Mouse (Mus musculus) stomach, postnatal 0 days (tissue): ENCODE measurements at regions not wholly inside any gene's neighbourhood (a gene's known extent, or its start where the extent isn't known, plus 50 kb on each side); places are given as distances from the start of the nearest gene placed in this dataset.

Source experiments
- ATAC-seq: fragments of 200-750 bp; cut with Nextera tagmentation; 2 replicates; pipeline ENCODE4 v1.8.0; 2017; ENCODE audit not compliant: low FRiP score, low TSS enrichment
- DNase-seq: peaks from one replicate; pipeline ENCODE4 v3.0.0-alpha.2; 2016; ENCODE audit warnings: low spot score
- H3K27ac ChIP-seq: fragments of 300-500 bp; sonication (generic); replicated peaks from 2 replicates; pipeline ENCODE4 v1.5.1; 2014; ENCODE audit warnings: mild to moderate bottlenecking, control low read depth
- H3K27me3 ChIP-seq: fragments of 300-500 bp; sonication (generic); 2 replicates; pipeline ENCODE4 v1.6.1; 2014; ENCODE audit warnings: low read length; ENCODE audit not compliant: control insufficient read depth, insufficient read depth
- H3K36me3 ChIP-seq: fragments of 300-500 bp; sonication (generic); 2 replicates; pipeline ENCODE4 v1.6.1; 2014; ENCODE audit warnings: low read length, mixed read lengths; ENCODE audit not compliant: control insufficient read depth, insufficient read depth
- H3K4me1 ChIP-seq: fragments of 300-500 bp; sonication (generic); replicated peaks from 2 replicates; pipeline ENCODE4 v1.6.1; 2014; ENCODE audit warnings: antibody characterized with exemption; ENCODE audit not compliant: control insufficient read depth, insufficient read depth
- H3K4me2 ChIP-seq: fragments of 300-500 bp; sonication (generic); replicated peaks from 2 replicates; pipeline ENCODE4 v1.6.1; 2014; ENCODE audit warnings: low read depth, mild to moderate bottlenecking, control low read depth, moderate library complexity
- H3K4me3 ChIP-seq: fragments of 300-500 bp; sonication (generic); 2 replicates; pipeline ENCODE4 v1.5.1; 2014; ENCODE audit warnings: low read depth, low read length, control low read depth
- H3K9ac ChIP-seq: fragments of 300-500 bp; sonication (generic); 2 replicates; pipeline ENCODE4 v1.6.1; 2014; ENCODE audit warnings: mild to moderate bottlenecking, low read length, control low read depth, mixed read lengths
- H3K9me3 ChIP-seq: fragments of 300-500 bp; sonication (generic); 2 replicates; pipeline ENCODE4 v1.6.1; 2016; ENCODE audit warnings: low read length; ENCODE audit not compliant: control insufficient read depth
- CTCF ChIP-seq: IDR thresholded peaks from 2 replicates; pipeline ENCODE4 v1.5.1; 2016; ENCODE audit warnings: antibody characterized with exemption, low read depth, mild to moderate bottlenecking, moderate library complexity
- EP300 ChIP-seq: optimal IDR thresholded peaks from 2 replicates; pipeline ENCODE3; 2016; ENCODE audit warnings: antibody characterized with exemption
- WGBS: fragments of 180-500 bp; shearing (Covaris S2); extraction: QIAGEN DNeasy Blood & Tissue Kit; methylation state at CpG from one replicate; pipeline ENCODE4 v1.1.7; 2014; 5-methylcytosine and 5-hydroxymethylcytosine counted together

GRCm38 (mm10) chr1:42415817-42416538 is 279.6 kb upstream of the Pou3f3 start:
- 67% methylated on average over 21 of the region's 21 CpGs for WGBS
- no peak overlapping the region for H3K4me3 ChIP-seq
- ATAC-seq (no peak), DNase-seq (no peak)
- no peaks in the 10 kb centered on the region for H3K27me3 ChIP-seq
- H3K4me1 ChIP-seq: no peaks in the 10 kb centered on the region
- TF ChIP-seq CTCF: no peak
- no peak for TF ChIP-seq EP300
- no peaks in the 10 kb centered on the region for H3K9me3 ChIP-seq
- no peak overlapping the region for H3K27ac ChIP-seq
- H3K36me3 ChIP-seq: no peaks in the 10 kb centered on the region
- no peak overlapping the region for H3K4me2 ChIP-seq
- no peak overlapping the region for H3K9ac ChIP-seq

GRCm38 (mm10) chr1:42416539-42417218 is 278.9 kb upstream of the Pou3f3 start:
- H3K9ac ChIP-seq: no peak overlapping the region
- H3K27me3 ChIP-seq: no peaks in the 10 kb centered on the region
- no peaks in the 10 kb centered on the region for H3K9me3 ChIP-seq
- H3K36me3 ChIP-seq: no peaks in the 10 kb centered on the region
- H3K27ac ChIP-seq: no peak overlapping the region
- no peak for TF ChIP-seq EP300
- TF ChIP-seq CTCF: no peak
- DNase-seq: no peak
- no peak overlapping the region for H3K4me3 ChIP-seq
- H3K4me1 ChIP-seq: no peaks in the 10 kb centered on the region
- no peak overlapping the region for H3K4me2 ChIP-seq
- no peak for ATAC-seq
- WGBS: 65% methylated on average over 8 of the region's 8 CpGs

DNA sequence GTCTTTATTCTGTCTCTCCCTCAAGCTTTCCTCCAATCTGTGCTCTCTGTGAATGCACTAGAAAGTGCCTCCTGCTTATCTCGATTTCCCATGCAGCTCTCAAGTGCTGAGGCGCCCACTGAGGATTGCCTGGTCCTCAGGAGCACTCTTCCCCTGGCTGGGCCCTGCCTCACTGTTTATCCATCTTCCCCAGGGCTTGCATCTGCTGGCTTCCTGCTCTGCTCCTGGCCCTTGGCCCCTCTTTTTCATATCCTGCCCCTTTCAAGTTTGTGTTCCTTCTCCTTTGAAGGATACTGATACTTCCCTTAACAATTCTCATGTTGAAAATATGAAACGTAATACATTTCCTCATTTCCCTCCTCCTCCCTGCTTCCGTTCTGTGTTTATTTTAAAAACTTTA is 277.8 kb upstream of the Pou3f3 start:
- Histone ChIP-seq H3K36me3 (no peaks in the 10 kb centered on the region), H3K4me1 (no peaks in the 10 kb centered on the region), H3K9me3 (no peaks in the 10 kb centered on the region), H3K4me3 (no peak overlapping the region), H3K27ac (no peak overlapping the region), H3K27me3 (no peaks in the 10 kb centered on the region), H3K4me2 (no peak overlapping the region), H3K9ac (no peak overlapping the region)
- no peak for ATAC-seq
- 11% methylated on average over 4 of the region's 4 CpGs for WGBS
- DNase-seq: no peak
- TF ChIP-seq CTCF: no peak
- TF ChIP-seq EP300: no peak

- 50% methylated on average over 1 of the region's 1 CpGs for WGBS
- no peak overlapping the region for H3K4me2 ChIP-seq
- H3K4me3 ChIP-seq: no peak overlapping the region
- no peaks in the 10 kb centered on the region for H3K4me1 ChIP-seq
- H3K27ac ChIP-seq: no peak overlapping the region
- no peak overlapping the region for H3K9ac ChIP-seq
- no peaks in the 10 kb centered on the region for H3K27me3 ChIP-seq
- no peaks in the 10 kb centered on the region for H3K36me3 ChIP-seq
- TF ChIP-seq CTCF (no peak), EP300 (no peak)
- ATAC-seq (no peak), DNase-seq (no peak)
- no peaks in the 10 kb centered on the region for H3K9me3 ChIP-seq
Measured at GRCm38 (mm10) chr1:42418233-42418632, 277.3 kb upstream of the Pou3f3 start.

- 59% methylated on average over 8 of the region's 8 CpGs for WGBS
- Histone ChIP-seq H3K9ac (no peak overlapping the region), H3K4me1 (no peaks in the 10 kb centered on the region), H3K27ac (no peak overlapping the region), H3K36me3 (no peaks in the 10 kb centered on the region), H3K9me3 (no peaks in the 10 kb centered on the region), H3K4me2 (no peak overlapping the region), H3K4me3 (no peak overlapping the region), H3K27me3 (no peaks in the 10 kb centered on the region)
- no peak for DNase-seq
- ATAC-seq: no peak
- TF ChIP-seq EP300: no peak
- TF ChIP-seq CTCF: no peak
Measured at GRCm38 (mm10) chr1:42436366-42436998, 259.1 kb upstream of the Pou3f3 start.

- no peak overlapping the region for H3K27ac ChIP-seq
- H3K9ac ChIP-seq: no peak overlapping the region
- no peak for ATAC-seq
- no peaks in the 10 kb centered on the region for H3K4me1 ChIP-seq
- H3K4me2 ChIP-seq: no peak overlapping the region
- H3K4me3 ChIP-seq: no peak overlapping the region
- no peaks in the 10 kb centered on the region for H3K9me3 ChIP-seq
- no peaks in the 10 kb centered on the region for H3K27me3 ChIP-seq
- no peak for DNase-seq
- H3K36me3 ChIP-seq: no peaks in the 10 kb centered on the region
- no peak for TF ChIP-seq EP300
- TF ChIP-seq CTCF: no peak
- WGBS: 87% methylated on average over 3 of the region's 3 CpGs
Measured at GRCm38 (mm10) chr1:42468365-42468764, 227.2 kb upstream of the Pou3f3 start.
